Mouse (Mus musculus) myocyte (in vitro differentiated cells): ENCODE data around the gene Itgb2. TPM values are rescaled to one million over a fixed set of nuclear protein-coding genes. Genes with fewer than 3 reads are reported as not detected.

Experiments used
- H3K27me3 ChIP-seq: one replicate; pipeline ENCODE4 v1.6.1; 2011; ENCODE audit not compliant: control insufficient read depth, insufficient read depth, insufficient read length
- H3K36me3 ChIP-seq: one replicate; pipeline ENCODE4 v1.6.1; 2011; ENCODE audit not compliant: control insufficient read depth, insufficient read depth
- H3K4me2 ChIP-seq: one replicate; pipeline ENCODE4 v1.6.1; 2011; ENCODE audit warnings: low read depth, control low read depth
- H3K4me3 ChIP-seq: one replicate; pipeline ENCODE4 v1.5.1; 2011; ENCODE audit warnings: mild to moderate bottlenecking, control low read depth, moderate library complexity
- H3K79me2 ChIP-seq: one replicate; pipeline ENCODE4 v1.6.1; 2011; ENCODE audit not compliant: control insufficient read depth, insufficient read depth
- H3ac ChIP-seq: one replicate; pipeline ENCODE4 v1.6.1; 2011; ENCODE audit not compliant: control insufficient read depth, insufficient read length
- E2F4 ChIP-seq: IDR thresholded peaks from one replicate; pipeline ENCODE4 v1.6.1; 2011; ENCODE audit warnings: mild to moderate bottlenecking, control low read depth, moderate library complexity; ENCODE audit not compliant: insufficient read depth
- MAX ChIP-seq: IDR thresholded peaks from one replicate; pipeline ENCODE4 v1.6.1; 2011; ENCODE audit warnings: low read depth, mild to moderate bottlenecking, control low read depth
- MYOD1 ChIP-seq, 3 experiments: IDR thresholded peaks; one replicate each; pipeline ENCODE4 v1.6.1; 2011; ENCODE audit warnings: control low read depth in 2 of 3, low read depth in 2 of 3, mild to moderate bottlenecking in 2 of 3, moderate library complexity in 1 of 3; ENCODE audit not compliant: insufficient read length in 2 of 3, control insufficient read depth in 1 of 3
- MYOG ChIP-seq, 3 experiments: IDR thresholded peaks; one replicate each; pipeline ENCODE4 v1.6.1; 2011; ENCODE audit warnings: control low read depth in 2 of 3, low read depth in 2 of 3, mild to moderate bottlenecking in 2 of 3; ENCODE audit not compliant: insufficient read length in 2 of 3, control insufficient read depth in 1 of 3, insufficient read depth in 1 of 3
- POLR2A ChIP-seq: IDR thresholded peaks from one replicate; pipeline ENCODE4 v1.6.1; 2011; ENCODE audit warnings: low read depth, mild to moderate bottlenecking, control low read depth, moderate library complexity; ENCODE audit not compliant: insufficient read length
- POLR2AphosphoS2 ChIP-seq: IDR thresholded peaks from one replicate; pipeline ENCODE4 v1.6.1; 2011; ENCODE audit warnings: low read depth, control low read depth; ENCODE audit not compliant: insufficient read length
- REST ChIP-seq: IDR thresholded peaks from one replicate; pipeline ENCODE4 v1.6.1; 2011; ENCODE audit warnings: mild to moderate bottlenecking, control low read depth, moderate library complexity; ENCODE audit not compliant: insufficient read depth, insufficient read length
- SRF ChIP-seq: IDR thresholded peaks from one replicate; pipeline ENCODE4 v1.6.1; 2011; ENCODE audit warnings: low read depth; ENCODE audit not compliant: control insufficient read depth, insufficient read length
- TCF12 ChIP-seq: IDR thresholded peaks from one replicate; pipeline ENCODE4 v1.6.1; 2011; ENCODE audit warnings: mild to moderate bottlenecking, control low read depth; ENCODE audit not compliant: poor library complexity, insufficient read depth, severe bottlenecking
- TCF3 ChIP-seq: IDR thresholded peaks from one replicate; pipeline ENCODE4 v1.6.1; 2011; ENCODE audit warnings: low read depth, control low read depth; ENCODE audit not compliant: insufficient read length
- USF1 ChIP-seq: IDR thresholded peaks from one replicate; pipeline ENCODE4 v1.6.1; 2011; ENCODE audit warnings: low read depth, mild to moderate bottlenecking, control low read depth, moderate library complexity
- polyA plus RNA-seq: library from polyadenylated mRNA; unstranded; fragments of >200 nt; fragmentation: generic; extraction: Trizol; gene quantifications from one replicate; pipeline ENCODE4 v1.2.1, GENCODE M21; 2012; ENCODE audit warnings: missing spikeins

The Itgb2 gene
- polyA plus RNA-seq, 1 experiment = 1.3 TPM

GRCm38 (mm10) chr10:77502967-77503922 is 26.8 kb upstream of the Itgb2 start:
- Histone ChIP-seq H3K4me3 (no peak overlapping the region), H3K79me2 (peaks cover 7% of the 10 kb centered on the region), H3K27me3 (no peaks in the 10 kb centered on the region), H3K4me2 (no peak overlapping the region), H3ac (no peak overlapping the region), H3K36me3 (peaks cover 18% of the 10 kb centered on the region)
- TF ChIP-seq USF1 = no peak

GRCm38 (mm10) chr10:77504143-77504542 is 25.9 kb upstream of the Itgb2 start:
- H3K4me3 ChIP-seq = no peak overlapping the region
- H3K4me2 ChIP-seq = no peak overlapping the region
- peaks cover 4% of the 10 kb centered on the region for H3K79me2 ChIP-seq
- no peak for TF ChIP-seq MAX
- no peak for TF ChIP-seq USF1
- TF ChIP-seq MYOG (IDR thresholded peaks at IDR 0.05; ENCODE audit: control insufficient read depth in 1 of 3, insufficient read depth in 1 of 3, insufficient read length in 2 of 3, low read depth in 2 of 3) = no peak
- H3K27me3 ChIP-seq = no peaks in the 10 kb centered on the region
- no peak overlapping the region for H3ac ChIP-seq
- H3K36me3 ChIP-seq = peaks cover 20% of the 10 kb centered on the region

DNA sequence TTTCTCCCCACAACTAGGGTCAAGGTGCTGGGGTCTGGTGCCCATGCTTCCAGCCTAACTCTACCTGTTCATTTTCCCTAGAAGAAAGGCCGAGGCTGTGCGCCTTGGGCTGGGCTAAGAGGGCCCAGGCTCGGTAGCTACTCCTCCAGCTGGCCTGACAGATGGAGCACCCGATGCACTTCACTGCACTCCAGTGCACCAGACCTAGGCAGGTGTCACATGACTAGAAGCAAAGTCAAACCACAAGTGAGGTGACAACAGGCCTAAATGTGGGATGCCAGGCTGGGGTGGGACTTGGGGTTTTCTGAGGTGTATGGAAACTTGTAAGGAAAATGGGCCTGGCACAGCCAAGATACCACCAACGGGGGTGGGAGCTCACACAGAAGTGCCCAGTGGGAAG is 23.5 kb upstream of the Itgb2 start:
- no peaks in the 10 kb centered on the region for H3K27me3 ChIP-seq
- H3K79me2 ChIP-seq = no peaks in the 10 kb centered on the region
- TF ChIP-seq E2F4 (no peak), TCF3 (peak; percentile 9), POLR2AphosphoS2 (no peak), POLR2A (no peak), SRF (no peak), MYOG (IDR thresholded peaks at IDR 0.05; ENCODE audit: control insufficient read depth in 1 of 3, insufficient read depth in 1 of 3, insufficient read length in 2 of 3, low read depth in 2 of 3) (peak in 1 of 3 experiments; percentile 69), REST (no peak), USF1 (no peak), MYOD1 (IDR thresholded peaks at IDR 0.05; ENCODE audit: control insufficient read depth in 1 of 3, insufficient read length in 2 of 3, low read depth in 2 of 3) (peak in 2 of 3 experiments; percentile 10 to 33)
- no peak overlapping the region for H3ac ChIP-seq
- H3K4me3 ChIP-seq = no peak overlapping the region
- peaks cover 20% of the 10 kb centered on the region for H3K36me3 ChIP-seq
- H3K4me2 ChIP-seq = no peak overlapping the region

- Histone ChIP-seq H3K4me3 (no peak overlapping the region), H3K27me3 (no peaks in the 10 kb centered on the region), H3K79me2 (no peaks in the 10 kb centered on the region), H3ac (no peak overlapping the region), H3K36me3 (peaks cover 19% of the 10 kb centered on the region), H3K4me2 (no peak overlapping the region)
- no peak for TF ChIP-seq USF1
- TF ChIP-seq MYOG (IDR thresholded peaks at IDR 0.05; ENCODE audit: control insufficient read depth in 1 of 3, insufficient read depth in 1 of 3, insufficient read length in 2 of 3, low read depth in 2 of 3) = peak in 1 of 3 experiments; percentile 66
- no peak for TF ChIP-seq TCF12
- TF ChIP-seq MYOD1 (IDR thresholded peaks at IDR 0.05; ENCODE audit: control insufficient read depth in 1 of 3, insufficient read length in 2 of 3, low read depth in 2 of 3) = peak in 2 of 3 experiments; percentile 27 to 28
Measured at GRCm38 (mm10) chr10:77506961-77507577, 23.0 kb upstream of the Itgb2 start.

- H3ac ChIP-seq = no peak overlapping the region
- no peak overlapping the region for H3K4me2 ChIP-seq
- H3K79me2 ChIP-seq = no peaks in the 10 kb centered on the region
- no peak for TF ChIP-seq POLR2A
- TF ChIP-seq POLR2AphosphoS2 = no peak
- no peak for TF ChIP-seq TCF12
- no peak for TF ChIP-seq REST
- H3K27me3 ChIP-seq = no peaks in the 10 kb centered on the region
- peaks cover 26% of the 10 kb centered on the region for H3K36me3 ChIP-seq
- no peak overlapping the region for H3K4me3 ChIP-seq
Measured at GRCm38 (mm10) chr10:77507779-77508178, 22.3 kb upstream of the Itgb2 start.

DNA sequence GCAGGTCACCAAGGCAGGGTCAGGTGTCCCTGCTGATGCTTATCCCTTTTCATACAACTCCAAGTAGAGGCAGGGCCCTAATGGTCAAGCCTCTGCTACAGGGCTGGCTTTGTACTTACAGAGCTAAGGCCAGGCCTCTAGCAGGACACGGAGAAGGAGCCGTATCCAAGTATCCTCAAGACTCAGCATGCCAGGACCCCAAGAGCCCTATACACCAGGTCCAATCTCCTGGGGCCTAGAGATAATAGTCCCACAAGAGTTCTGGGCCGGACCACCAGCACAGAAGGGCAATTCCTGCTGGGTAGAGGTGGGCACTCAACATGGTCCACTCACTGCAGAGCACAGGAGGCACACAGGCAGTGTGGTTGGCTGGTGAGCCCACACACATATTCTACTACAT is 21.3 kb upstream of the Itgb2 start:
- H3K27me3 ChIP-seq = no peaks in the 10 kb centered on the region
- TF ChIP-seq MAX (no peak), REST (no peak), SRF (no peak), POLR2AphosphoS2 (no peak), E2F4 (no peak), MYOG (IDR thresholded peaks at IDR 0.05; ENCODE audit: control insufficient read depth in 1 of 3, insufficient read depth in 1 of 3, insufficient read length in 2 of 3, low read depth in 2 of 3) (no peak), POLR2A (no peak), USF1 (no peak), MYOD1 (IDR thresholded peaks at IDR 0.05; ENCODE audit: control insufficient read depth in 1 of 3, insufficient read length in 2 of 3, low read depth in 2 of 3) (no peak), TCF12 (no peak), TCF3 (no peak)
- no peaks in the 10 kb centered on the region for H3K79me2 ChIP-seq
- H3K4me2 ChIP-seq = no peak overlapping the region
- H3K36me3 ChIP-seq = peaks cover 27% of the 10 kb centered on the region
- no peak overlapping the region for H3K4me3 ChIP-seq
- H3ac ChIP-seq = no peak overlapping the region
